Mouse (Mus musculus) adrenal gland, postnatal 36 days (tissue): ENCODE measurements around the gene Hnmt. TPM values are rescaled to one million over a fixed set of nuclear protein-coding genes. Genes with fewer than 3 reads are reported as not detected.
A peak's percentile ranks its signal among the peaks of the same experiment; 100 is the strongest.
"Not testable (repeated sequence)": the region's sequence is repeated elsewhere in the genome, so short reads cannot be mapped to it uniquely, and the experiment has no call there.

Experiments used
- DNase-seq, 2 experiments: peaks; one replicate each; pipeline ENCODE4 v3.0.0; 2021; ENCODE audit warnings: mixed read lengths in 1 of 2
- long read RNA-seq, 2 experiments: library from polyadenylated mRNA; stranded (forward); transcript quantifications; one replicate each; pipeline ENCODE4 v2.0.0; 2021; ENCODE audit warnings: borderline sequencing depth in 2 of 2
- total RNA-seq, 2 experiments: library from RNA; stranded (reverse); gene quantifications; 2 replicates each; pipeline ENCODE4 v1.2.3; 2021

Hnmt gene
- total RNA-seq, result 10 to 100 TPM in 1 of 2 experiments, 1 to 10 TPM in 1; 7.8 to 19.4 TPM
- long read RNA-seq, experiment 1, transcript Hnmt-201 (7 exons, 1,656 nt), result major isoform, 7 of 10 reads
- long read RNA-seq, experiment 1, partial matches to known transcripts, result 0 of 10 reads
- long read RNA-seq, experiment 1, other reads (novel, unspliced or antisense), result 2 of 10 reads
- long read RNA-seq, experiment 2, partial matches to known transcripts, result 0 of 3 reads
- long read RNA-seq, experiment 2, other reads (novel, unspliced or antisense), result 0 of 3 reads

- no peak for DNase-seq
Observed at GRCm38 (mm10) chr2:24049344-24049990, at the start of gene Hnmt. Gene Hnmt, minus strand, starts transcription at chr2:24049394.

- DNase-seq, result no peak
Observed at GRCm38 (mm10) chr2:24096495-24096894, 47.3 kb upstream of the Hnmt start, which contains the start of gene Tbpl2. Gene Tbpl2, minus strand, starts transcription at chr2:24096595.

DNA sequence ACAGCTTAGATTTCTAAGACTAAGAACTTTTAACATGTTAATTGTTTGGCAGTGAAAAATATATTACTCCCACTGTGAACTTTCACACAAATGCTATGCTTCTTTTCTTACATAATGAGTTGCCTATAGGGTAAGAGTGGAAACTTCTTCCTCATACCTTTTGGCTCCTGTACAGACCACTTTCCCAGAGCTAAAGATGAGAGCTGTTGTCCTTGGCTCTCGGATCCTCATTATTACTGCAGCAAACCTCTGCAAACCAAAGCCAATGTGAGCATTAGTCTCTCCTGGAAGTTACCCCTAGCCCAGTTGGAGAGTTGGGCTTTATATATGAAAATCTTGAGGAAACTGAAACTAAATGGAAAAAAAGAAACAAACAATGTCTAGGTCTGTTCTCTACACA, 41.7 kb upstream of the Hnmt start:
- DNase-seq, result no peak

DNA sequence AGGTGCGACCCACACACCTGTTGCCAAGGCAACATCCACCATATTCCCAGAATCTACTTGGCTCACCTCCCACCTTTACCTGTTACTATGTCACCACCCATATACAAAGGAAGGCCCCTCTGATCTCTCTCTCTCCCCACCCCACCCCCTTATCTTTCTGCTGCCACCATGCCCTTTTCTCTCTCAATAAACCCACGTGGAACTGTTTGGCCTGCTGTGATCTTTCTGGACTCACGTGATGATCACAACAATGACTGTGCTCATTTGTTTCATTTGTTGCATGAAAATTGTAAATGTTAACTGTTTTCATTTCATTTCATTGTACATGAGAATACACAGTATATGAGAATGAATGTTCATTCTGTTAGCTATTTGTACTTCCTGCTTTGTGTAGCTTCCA, 1.3 kb upstream of the Hnmt start:
- no peak for DNase-seq

DNA sequence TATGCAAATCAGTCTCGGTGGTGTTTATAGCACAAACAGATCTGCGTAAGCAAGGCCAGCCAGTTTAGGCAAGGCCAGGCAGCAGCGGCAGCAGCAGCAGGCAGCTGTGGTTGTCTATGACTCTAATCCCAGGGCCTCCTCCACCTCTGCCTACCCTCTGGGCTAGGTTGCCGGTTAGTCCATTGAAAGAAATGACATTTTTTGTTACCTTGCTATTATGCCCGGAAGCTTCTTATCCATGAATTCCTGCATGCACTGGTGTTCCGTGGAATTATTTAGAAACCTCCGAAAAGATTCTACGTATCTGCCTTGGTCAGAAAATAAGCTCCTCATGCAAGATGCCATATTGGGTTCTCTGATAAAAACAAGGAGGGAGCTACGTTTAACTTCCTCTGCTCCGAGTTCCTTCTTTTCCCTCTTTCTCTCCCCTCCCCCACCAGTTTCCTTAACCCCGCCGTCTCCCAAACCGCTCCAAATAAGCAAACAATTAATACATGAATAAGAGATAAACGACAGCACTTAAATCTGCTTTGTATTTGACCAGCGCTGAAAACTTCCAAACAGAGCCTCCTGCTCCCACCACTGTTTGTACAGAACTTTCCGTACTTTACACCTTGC, 605 bp downstream of the Hnmt start:
- peak; percentile 66 to 72 for DNase-seq

DNA sequence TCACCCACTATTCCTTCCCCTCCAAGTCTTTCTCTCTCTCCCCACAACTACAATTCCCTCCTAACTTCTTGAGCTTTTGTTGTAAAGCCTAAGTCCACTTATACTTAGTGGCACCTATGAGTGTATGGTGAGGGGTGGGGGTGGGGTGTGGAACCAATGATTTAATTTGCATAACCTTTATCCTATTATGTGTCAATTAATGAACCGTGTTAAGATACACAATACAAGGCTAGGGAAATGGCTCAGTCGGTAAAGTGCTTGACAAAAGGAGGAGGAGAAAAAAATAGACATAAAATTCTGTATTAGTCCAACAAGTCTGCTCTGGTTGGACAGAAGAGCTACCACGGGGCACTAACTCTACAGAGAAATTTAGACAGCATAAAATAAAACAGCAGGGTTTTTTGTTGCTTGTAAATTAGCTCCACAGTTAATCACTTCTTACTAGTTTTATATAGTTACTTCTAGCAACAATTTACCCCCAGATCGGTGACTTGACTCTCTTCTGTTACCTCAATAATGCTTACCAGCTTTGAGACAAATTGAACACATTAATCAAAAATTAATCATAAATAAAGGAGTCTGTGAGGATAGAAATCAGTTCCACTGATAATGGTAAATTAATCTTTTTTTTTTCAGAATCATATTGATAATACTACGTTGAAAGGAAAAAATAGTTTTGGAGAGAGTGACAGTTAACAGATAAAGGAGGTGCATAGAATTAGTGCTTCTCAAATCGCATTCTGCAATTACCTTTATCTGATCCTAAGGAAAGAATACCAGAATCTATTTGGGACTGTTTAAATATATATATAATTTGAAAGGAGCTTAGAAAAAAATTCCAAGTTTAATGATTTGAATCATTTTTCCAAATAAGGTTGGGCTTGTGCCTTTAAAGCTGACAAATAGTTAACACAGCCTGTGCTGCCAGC, 1.4 kb downstream of the Hnmt start:
- DNase-seq, result no peak

DNA sequence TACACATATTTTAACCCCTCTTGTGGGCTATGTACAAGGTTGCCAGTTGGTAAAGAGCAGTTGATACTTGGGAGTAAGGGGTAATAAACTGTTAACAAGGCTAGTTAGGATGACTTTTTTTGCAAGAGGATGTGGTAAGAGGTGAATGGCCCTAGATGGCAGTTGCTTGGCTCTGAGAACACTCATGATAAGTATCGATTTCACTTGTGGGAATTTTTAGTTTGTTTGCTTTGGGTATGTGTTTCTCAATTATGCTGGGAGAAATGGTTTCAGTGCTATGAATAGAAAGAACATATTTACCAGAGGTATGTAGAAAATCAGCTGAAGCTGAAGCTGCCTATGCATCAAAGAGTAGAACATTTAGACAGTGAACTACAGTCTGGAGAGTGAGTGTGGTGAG, 6.3 kb downstream of the Hnmt start:
- DNase-seq, result no peak

GRCm38 (mm10) chr2:24040531-24040930, 8.7 kb downstream of the Hnmt start:
- no peak for DNase-seq

- DNase-seq, result not testable (repeated sequence)
Observed at GRCm38 (mm10) chr2:24019386-24019785, 29.8 kb downstream of the Hnmt start.

- no peak for DNase-seq
Observed at GRCm38 (mm10) chr2:24018966-24019365, 30.2 kb downstream of the Hnmt start.

- DNase-seq, result no peak
Observed at GRCm38 (mm10) chr2:24014957-24015356, 34.2 kb downstream of the Hnmt start.

- no peak for DNase-seq
Observed at GRCm38 (mm10) chr2:23999323-23999722, 49.9 kb downstream of the Hnmt start.

GRCm38 (mm10) chr2:23998836-23999235, 50.4 kb downstream of the Hnmt start:
- DNase-seq, result no peak

GRCm38 (mm10) chr2:23996830-23997229, 52.4 kb downstream of the Hnmt start:
- DNase-seq, result no peak

DNA sequence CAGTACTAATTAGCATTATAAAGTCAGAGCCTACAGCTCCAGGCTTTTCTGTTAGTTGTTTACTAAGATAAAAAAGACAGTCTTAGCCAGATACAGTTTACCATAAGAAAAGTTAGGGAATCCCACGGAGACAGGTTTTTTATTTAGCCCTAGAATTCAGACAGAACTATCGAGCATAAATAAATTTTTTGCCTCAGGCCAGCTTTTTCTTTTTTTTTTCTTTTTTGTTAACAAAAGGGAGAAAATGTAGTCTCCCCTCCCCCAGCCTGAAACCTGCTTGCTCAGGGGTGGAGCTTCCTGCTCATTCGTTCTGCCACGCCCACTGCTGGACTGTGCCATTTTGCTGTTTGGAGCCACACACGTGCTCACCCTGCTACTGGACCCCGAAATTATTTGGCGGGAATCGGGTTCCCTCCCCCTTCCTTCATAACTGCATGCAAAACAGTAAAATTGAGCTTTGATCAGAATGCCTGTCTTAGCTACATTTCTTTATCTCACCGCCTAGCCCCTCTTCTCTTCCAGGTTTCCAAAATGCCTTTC, 59.1 kb downstream of the Hnmt start:
- DNase-seq, result not testable (repeated sequence)

- DNase-seq, result no peak
Observed at GRCm38 (mm10) chr2:23987283-23987682, 61.9 kb downstream of the Hnmt start.

GRCm38 (mm10) chr2:23983343-23983742, 65.9 kb downstream of the Hnmt start:
- DNase-seq, result no peak

GRCm38 (mm10) chr2:23982860-23983259, 66.3 kb downstream of the Hnmt start:
- no peak for DNase-seq

- DNase-seq, result not testable (repeated sequence)
Observed at GRCm38 (mm10) chr2:23960659-23961274, 88.4 kb downstream of the Hnmt start.
